Mouse (Mus musculus): ENCODE data around the gene Cyp2a22. TPM values are rescaled to one million over a fixed set of nuclear protein-coding genes. Genes with fewer than 3 reads are reported as not detected.
"Not testable (repeated sequence)": the region's sequence is repeated elsewhere in the genome, so short reads cannot be mapped to it uniquely, and the experiment has no call there.

Gene Cyp2a22
- polyA plus RNA-seq, 1 experiment from 2014 or later, result not detected

DNA sequence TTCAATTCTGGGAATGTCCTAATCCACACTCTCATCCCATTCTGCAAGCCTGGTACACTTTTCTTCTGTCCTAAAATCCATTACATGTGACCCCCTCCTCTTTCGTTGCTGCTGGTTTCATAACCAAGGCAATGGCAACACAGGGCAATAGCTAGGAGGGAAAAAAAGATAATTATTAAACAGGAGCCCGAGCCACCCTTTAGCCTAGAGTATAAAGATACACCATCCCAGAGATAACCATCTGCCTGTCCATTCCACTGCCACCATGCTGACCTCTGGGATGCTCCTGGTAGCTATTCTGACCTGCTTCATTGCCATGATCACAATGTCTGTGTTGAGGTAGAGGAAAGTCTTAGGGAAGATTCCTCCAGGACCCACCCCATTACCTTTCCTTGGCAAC is 22.1 kb downstream of the Cyp2a22 start:
- H3K4me2 ChIP-seq; H3K9ac ChIP-seq (ENCODE audit: low read length); H3K9me3 ChIP-seq (ENCODE audit: control insufficient read depth, low read length); H3K36me3 ChIP-seq (ENCODE audit: control insufficient read depth, insufficient read depth, low read length); DNase-seq (ENCODE audit: low spot score, missing footprints); H3K27me3 ChIP-seq (ENCODE audit: control insufficient read depth, insufficient read depth, low read length); H3K4me3 ChIP-seq (ENCODE audit: low read depth, low read length); H3K4me1 ChIP-seq (ENCODE audit: control insufficient read depth, insufficient read depth, low read length); H3K27ac ChIP-seq (ENCODE audit: low read depth, low read length); ATAC-seq (ENCODE audit: low FRiP score): not testable (repeated sequence)
- 75% methylated on average over 2 of the region's 2 CpGs for WGBS

Other genes starting within 250 kb of the Cyp2a22 start
- gene Cyp2b19, start 182.2 kb downstream of the Cyp2a22 start, polyA plus RNA-seq (2014; fragmentation: Nextera tagmentation; extraction: Ambion mirVana), result 0.04 and 0.07 TPM in 2 replicates
- not detected in 2 replicates for gene Cyp2g1, start 130.5 kb downstream of the Cyp2a22 start, polyA plus RNA-seq (2014; fragmentation: Nextera tagmentation; extraction: Ambion mirVana)
- not detected in 2 replicates for gene Cyp2a5, start 104.1 kb downstream of the Cyp2a22 start, polyA plus RNA-seq (2014; fragmentation: Nextera tagmentation; extraction: Ambion mirVana)
- gene Cyp2a12, start 89.7 kb upstream of the Cyp2a22 start, polyA plus RNA-seq (2014; fragmentation: Nextera tagmentation; extraction: Ambion mirVana), result not detected in 2 replicates
- not detected in 2 replicates for gene Cyp2f2, start 180.5 kb upstream of the Cyp2a22 start, polyA plus RNA-seq (2014; fragmentation: Nextera tagmentation; extraction: Ambion mirVana)
- 0.11 and 0.19 TPM in 2 replicates for gene Cyp2t4, start 214.3 kb upstream of the Cyp2a22 start, polyA plus RNA-seq (2014; fragmentation: Nextera tagmentation; extraction: Ambion mirVana)
- 36.4 and 43.5 TPM in 2 replicates for gene Egln2, start 227.4 kb upstream of the Cyp2a22 start, polyA plus RNA-seq (2014; fragmentation: Nextera tagmentation; extraction: Ambion mirVana)
- gene Rab4b, start 239.5 kb upstream of the Cyp2a22 start, polyA plus RNA-seq (2014; fragmentation: Nextera tagmentation; extraction: Ambion mirVana), result 57.4 and 59.1 TPM in 2 replicates
- not detected in 2 replicates for gene Gm21983, start 241.7 kb upstream of the Cyp2a22 start, polyA plus RNA-seq (2014; fragmentation: Nextera tagmentation; extraction: Ambion mirVana)
- 0.93 and 1.4 TPM in 2 replicates for gene Mia, start 241.8 kb upstream of the Cyp2a22 start, polyA plus RNA-seq (2014; fragmentation: Nextera tagmentation; extraction: Ambion mirVana)